Mouse (Mus musculus): ENCODE data around the gene A730046J19Rik.

Gene A730046J19Rik

GRCm38 (mm10) chrX:144153523-144153922 is at the start of gene A730046J19Rik:
A730046J19Rik (plus strand) TSS chrX:144153695.
- no peaks in the 10 kb centered on the region for H3K36me3 ChIP-seq (ENCODE audit: control insufficient read depth, insufficient read depth, low read length, poor library complexity, severe bottlenecking)
- H3K27me3 ChIP-seq (ENCODE audit: control insufficient read depth, insufficient read depth, low read length, poor library complexity, severe bottlenecking), result no peaks in the 10 kb centered on the region
- no peak for DNase-seq (ENCODE audit: low read depth, low spot score)

- Histone ChIP-seq H3K36me3 (ENCODE audit: control insufficient read depth, insufficient read depth, low read length, poor library complexity, severe bottlenecking) (no peaks in the 10 kb centered on the region), H3K27me3 (ENCODE audit: control insufficient read depth, insufficient read depth, low read length, poor library complexity, severe bottlenecking) (no peaks in the 10 kb centered on the region)
- DNase-seq (ENCODE audit: low read depth, low spot score), result no peak
Measured at GRCm38 (mm10) chrX:144104619-144105416, 48.7 kb upstream of the A730046J19Rik start.

GRCm38 (mm10) chrX:144136281-144136680 is 17.2 kb upstream of the A730046J19Rik start:
- Histone ChIP-seq H3K27me3 (ENCODE audit: control insufficient read depth, insufficient read depth, low read length, poor library complexity, severe bottlenecking) (no peaks in the 10 kb centered on the region), H3K36me3 (ENCODE audit: control insufficient read depth, insufficient read depth, low read length, poor library complexity, severe bottlenecking) (no peaks in the 10 kb centered on the region)
- no peak for DNase-seq (ENCODE audit: low read depth, low spot score)

- no peaks in the 10 kb centered on the region for H3K36me3 ChIP-seq (ENCODE audit: control insufficient read depth, insufficient read depth, low read length, poor library complexity, severe bottlenecking)
- H3K27me3 ChIP-seq (ENCODE audit: control insufficient read depth, insufficient read depth, low read length, poor library complexity, severe bottlenecking), result no peaks in the 10 kb centered on the region
- no peak for DNase-seq (ENCODE audit: low read depth, low spot score)
Measured at GRCm38 (mm10) chrX:144149987-144150386, 3.5 kb upstream of the A730046J19Rik start.

GRCm38 (mm10) chrX:144154111-144154510 is 616 bp downstream of the A730046J19Rik start:
- Histone ChIP-seq H3K27me3 (ENCODE audit: control insufficient read depth, insufficient read depth, low read length, poor library complexity, severe bottlenecking) (no peaks in the 10 kb centered on the region), H3K36me3 (ENCODE audit: control insufficient read depth, insufficient read depth, low read length, poor library complexity, severe bottlenecking) (no peaks in the 10 kb centered on the region)
- no peak for DNase-seq (ENCODE audit: low read depth, low spot score)

GRCm38 (mm10) chrX:144162936-144163335 is 9.4 kb downstream of the A730046J19Rik start:
- no peak for DNase-seq (ENCODE audit: low read depth, low spot score)

More at GRCm38 (mm10) chrX:144162936-144163335, 9.4 kb downstream of the A730046J19Rik start:
- Histone ChIP-seq H3K27me3 (ENCODE audit: control insufficient read depth, insufficient read depth, low read length, poor library complexity, severe bottlenecking) (no peaks in the 10 kb centered on the region), H3K36me3 (ENCODE audit: control insufficient read depth, insufficient read depth, low read length, poor library complexity, severe bottlenecking) (no peaks in the 10 kb centered on the region)
